Mouse (Mus musculus) ZHBTc4 (cell line): ENCODE results near the gene Stxbp4.

Experiments
- DNase-seq: peaks from one replicate; pipeline ENCODE4 v3.0.0-alpha.2; 2011; ENCODE audit warnings: low read depth, low spot score

Stxbp4 gene

GRCm38 (mm10) chr11:90558359-90559047 lies 79.4 kb downstream of the Stxbp4 start:
- no peak for DNase-seq

DNA sequence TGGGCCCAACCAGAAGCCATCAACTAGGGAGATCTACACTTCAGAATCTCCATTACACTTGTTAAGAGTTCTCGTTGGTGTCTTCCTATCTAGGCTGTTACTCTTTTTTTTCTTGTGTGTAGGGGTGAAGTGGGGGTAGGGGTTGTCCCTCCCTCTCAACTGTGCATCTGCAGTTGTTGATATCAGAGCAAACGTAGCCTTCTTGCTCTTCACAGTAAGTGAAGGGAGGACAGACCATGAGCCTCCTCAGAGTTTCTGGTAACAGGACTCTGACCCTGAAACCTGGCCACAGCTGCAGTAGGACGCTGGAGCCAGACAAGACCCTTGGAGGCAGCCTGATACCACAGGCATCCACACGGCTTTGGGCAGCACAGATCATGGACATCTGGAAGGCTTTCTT lies 81.4 kb downstream of the Stxbp4 start:
- DNase-seq = no peak

GRCm38 (mm10) chr11:90553963-90554362 lies 83.9 kb downstream of the Stxbp4 start:
- DNase-seq = no peak

DNA sequence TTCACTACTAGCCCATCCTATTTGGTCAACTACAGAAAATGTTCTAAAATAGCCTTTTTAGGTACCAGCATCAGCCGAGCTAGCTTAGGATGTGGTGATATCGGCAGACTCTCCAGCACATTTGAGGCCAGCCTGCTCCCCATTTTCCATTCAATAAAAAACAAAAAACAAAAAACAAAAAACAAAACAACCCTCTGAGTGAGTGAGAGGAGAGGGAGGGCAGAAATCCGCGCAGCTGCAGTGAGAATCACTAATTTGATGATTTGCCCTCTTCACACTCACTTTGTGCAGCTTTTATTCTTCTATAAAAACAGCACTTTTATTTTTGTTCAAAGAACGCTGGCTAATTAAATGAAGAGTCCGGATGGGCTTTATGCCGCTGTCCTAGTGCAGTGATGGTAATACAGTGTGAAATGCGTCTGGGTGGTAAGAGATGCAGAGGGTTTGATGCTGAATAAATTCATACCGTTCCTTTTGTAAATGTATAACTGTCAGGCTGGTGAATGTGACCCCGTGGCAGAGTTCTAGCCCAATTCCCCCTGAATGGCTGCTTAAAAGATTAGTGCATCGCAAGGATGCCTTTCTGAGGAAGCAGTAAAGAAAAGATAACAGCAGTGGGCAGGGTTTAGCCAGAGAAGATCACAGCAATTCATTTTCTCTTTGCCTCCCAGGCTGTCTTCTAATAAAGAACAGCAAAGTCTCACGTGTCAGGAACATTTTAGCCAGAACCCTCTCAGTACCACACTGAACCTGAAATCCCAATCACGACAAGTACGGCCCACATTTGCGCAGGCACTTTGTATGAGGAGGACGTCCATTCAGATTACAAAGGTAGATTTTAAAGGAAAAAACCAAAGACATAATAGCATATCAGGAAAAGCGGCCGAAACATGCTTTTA lies 85.3 kb downstream of the Stxbp4 start:
- no peak for DNase-seq

GRCm38 (mm10) chr11:90548560-90548959 lies 89.3 kb downstream of the Stxbp4 start:
- no peak for DNase-seq

GRCm38 (mm10) chr11:90538636-90539263 lies 99.1 kb downstream of the Stxbp4 start:
- no peak for DNase-seq

DNA sequence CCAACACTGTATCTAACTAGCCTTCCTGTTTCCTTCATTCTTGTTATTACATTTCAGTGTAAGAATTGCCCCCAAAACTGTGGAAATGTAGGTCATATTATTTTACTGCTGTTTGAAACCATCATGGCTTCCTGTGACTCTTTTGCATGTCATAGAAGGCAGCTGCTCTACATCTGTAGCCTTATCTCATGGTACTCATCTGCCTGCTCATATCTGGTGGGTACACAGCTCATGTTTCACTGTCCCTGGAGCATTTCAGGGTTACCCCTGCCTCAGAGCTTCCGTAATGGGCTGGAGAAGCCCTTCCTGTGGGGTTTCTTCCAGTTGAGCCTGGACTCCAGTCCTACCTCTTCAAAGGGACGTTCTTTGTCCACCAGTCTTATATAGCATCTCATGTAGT lies 112.6 kb downstream of the Stxbp4 start:
- DNase-seq = no peak

GRCm38 (mm10) chr11:90521040-90521439 lies 116.8 kb downstream of the Stxbp4 start:
- peak; percentile 26 for DNase-seq

DNA sequence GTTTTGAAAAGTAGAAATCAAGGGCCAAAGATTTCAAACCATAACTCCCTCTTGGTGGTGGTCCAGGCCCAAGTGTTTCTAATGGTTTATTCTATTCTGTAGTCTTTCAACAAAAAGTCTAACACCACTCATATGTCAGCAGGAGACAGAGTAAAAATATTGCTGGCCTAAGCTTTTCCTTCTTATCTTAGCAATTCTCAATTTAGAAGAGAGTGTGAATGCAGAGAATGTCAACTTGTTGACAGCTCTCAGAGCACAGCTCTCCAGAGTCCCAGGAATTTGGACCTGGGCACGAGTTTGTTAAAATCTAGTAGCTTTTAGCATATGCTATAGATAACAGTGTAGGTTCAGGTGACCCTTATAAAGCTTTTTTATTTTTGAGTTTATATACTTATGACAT lies 120.1 kb downstream of the Stxbp4 start:
- DNase-seq = no peak

DNA sequence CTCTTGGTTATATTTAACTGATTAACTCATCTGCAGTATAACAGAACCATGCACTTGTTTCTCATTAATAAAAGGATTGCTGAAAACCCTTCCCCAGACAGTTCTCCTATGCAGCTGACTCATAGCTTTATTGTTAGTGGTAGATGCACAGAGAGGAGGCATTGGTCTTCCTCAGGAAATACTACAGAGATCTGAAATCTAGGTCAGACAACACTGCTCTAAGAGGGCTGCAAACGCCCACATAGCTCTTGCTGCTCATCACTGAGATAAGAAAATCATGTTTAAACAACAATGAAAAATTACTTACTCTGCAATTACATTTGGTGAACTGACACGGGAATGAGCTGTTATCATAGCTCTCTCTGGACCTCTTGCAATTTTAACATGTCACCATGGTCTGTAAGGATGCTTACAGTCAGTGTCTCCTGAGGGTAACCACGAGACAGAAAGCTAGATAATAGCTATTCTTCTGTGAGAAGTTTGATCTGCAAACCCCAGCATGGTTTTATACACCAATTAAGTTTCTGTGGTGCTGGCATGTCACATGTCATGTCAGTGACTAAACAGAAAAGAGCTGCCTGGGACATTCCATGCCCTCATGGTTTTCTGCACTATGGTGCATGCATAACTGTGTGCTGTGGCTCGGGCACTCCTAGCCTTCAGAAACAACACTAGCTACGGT lies 125.2 kb downstream of the Stxbp4 start:
- DNase-seq = no peak

DNA sequence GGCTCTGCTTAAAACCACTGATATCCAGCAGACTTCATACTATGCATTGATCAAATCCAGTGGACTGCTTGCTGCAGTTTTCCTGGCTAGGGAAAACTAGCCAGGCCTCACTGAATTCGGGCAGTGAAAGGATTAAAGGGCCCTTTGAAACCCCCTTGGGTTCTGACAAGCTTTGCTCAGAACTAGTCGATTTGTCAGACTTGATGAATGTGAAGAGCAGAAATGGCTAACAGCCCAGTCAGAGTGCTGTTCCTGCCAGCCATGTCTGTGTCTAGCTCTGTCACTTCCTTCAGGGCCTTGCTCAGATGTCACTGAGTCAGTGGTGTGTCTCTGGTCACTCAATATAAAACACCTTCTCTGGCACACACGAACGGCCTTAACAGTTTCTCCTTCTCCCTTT lies 136.0 kb downstream of the Stxbp4 start:
- no peak for DNase-seq

DNA sequence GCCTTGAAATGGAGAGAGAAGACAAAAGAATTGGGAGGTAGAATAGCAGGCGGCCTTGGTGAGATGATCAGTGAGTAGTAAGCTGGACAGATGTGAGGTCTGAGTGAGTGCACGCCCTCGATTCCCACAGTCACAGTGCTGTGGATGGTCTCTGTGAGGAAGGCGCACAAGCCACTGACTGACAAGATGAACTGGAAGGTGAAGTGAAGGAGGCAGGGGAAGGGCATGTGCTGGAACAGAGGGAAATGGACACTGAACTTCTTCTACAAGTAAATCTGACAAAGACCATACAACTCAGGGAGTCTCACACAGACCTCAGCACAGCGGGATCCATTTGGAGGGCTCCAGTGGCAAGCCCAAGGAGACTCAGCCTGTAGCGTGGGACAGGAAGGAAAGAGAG lies 138.0 kb downstream of the Stxbp4 start:
- DNase-seq = no peak

DNA sequence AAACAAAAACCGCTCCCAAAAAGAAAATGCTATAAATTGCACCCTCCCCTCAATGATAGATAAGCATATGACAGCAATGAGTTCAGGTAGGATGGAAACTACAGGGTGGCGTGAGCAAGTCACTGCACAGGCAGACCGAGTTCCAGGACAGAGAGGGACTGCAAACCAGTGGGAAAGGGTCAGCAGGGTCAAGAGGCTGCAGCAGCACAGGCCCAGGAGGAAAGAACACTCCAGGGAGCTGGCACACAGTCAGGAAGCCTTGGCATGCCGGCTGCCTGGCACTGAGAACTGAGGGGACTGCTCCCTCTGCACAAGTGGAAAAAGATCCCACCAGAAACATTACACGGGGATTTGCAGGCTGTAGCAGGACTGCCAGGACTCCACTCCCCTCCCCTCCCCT lies 139.4 kb downstream of the Stxbp4 start:
- DNase-seq = no peak

GRCm38 (mm10) chr11:90494981-90495380 lies 142.9 kb downstream of the Stxbp4 start:
- no peak for DNase-seq

DNA sequence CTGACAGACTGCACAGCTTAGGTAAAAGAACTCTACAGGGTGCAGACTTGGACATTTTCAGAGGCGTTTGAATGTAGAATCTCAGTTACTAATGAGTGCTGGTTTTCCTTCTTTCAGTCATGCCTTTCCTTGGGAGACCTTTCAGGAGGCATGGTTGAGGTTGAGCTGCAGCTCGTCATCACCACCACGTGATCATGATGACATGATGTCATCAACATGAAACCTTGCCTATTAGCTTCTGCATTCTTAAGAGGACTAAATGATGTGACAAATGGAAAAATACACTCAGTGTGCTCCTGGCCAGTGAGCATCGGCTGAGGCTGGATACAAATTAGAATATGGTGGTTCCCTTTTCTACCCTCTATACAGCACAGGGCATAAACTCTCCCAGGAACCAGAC lies 145.4 kb downstream of the Stxbp4 start:
- DNase-seq = no peak

- DNase-seq = no peak
These were observed 148.7 kb downstream of the Stxbp4 start for GRCm38 (mm10) chr11:90489166-90489565.

GRCm38 (mm10) chr11:90487686-90488085 lies 150.2 kb downstream of the Stxbp4 start:
- DNase-seq = no peak

GRCm38 (mm10) chr11:90484750-90485637 lies 152.9 kb downstream of the Stxbp4 start:
- DNase-seq = no peak

DNA sequence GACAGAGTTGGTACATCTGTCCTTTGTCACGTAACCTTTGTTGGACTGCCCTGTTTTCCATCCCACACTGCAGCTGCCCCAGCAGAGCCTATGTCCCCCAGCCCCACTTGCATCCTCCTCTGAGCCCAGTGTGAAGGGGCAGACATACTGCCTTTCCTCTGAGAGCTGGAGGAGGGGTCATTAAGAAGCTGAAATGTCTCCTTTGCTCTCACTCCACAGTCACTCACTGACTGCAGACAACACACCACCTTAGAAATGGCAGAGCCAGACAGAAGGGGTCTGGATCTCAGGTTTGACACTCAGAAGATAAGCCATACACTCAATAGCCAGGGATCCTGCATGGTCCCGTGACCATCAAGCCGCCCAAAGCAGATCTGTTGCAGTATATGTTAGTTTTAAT lies 154.1 kb downstream of the Stxbp4 start:
- DNase-seq = no peak

- no peak for DNase-seq
These were observed 156.1 kb downstream of the Stxbp4 start for GRCm38 (mm10) chr11:90481828-90482227.

- no peak for DNase-seq
These were observed 167.6 kb downstream of the Stxbp4 start for GRCm38 (mm10) chr11:90470271-90470670.
